Mouse (Mus musculus) cerebral cortex, adult 2 months (tissue): ENCODE results near the gene Serp1.

Experiments
- WGBS: fragments of 180-500 bp; shearing (Covaris S2); methylation state at CpG from one replicate; pipeline ENCODE4 v1.1.7; 2018; 5-methylcytosine and 5-hydroxymethylcytosine counted together

Gene Serp1

DNA sequence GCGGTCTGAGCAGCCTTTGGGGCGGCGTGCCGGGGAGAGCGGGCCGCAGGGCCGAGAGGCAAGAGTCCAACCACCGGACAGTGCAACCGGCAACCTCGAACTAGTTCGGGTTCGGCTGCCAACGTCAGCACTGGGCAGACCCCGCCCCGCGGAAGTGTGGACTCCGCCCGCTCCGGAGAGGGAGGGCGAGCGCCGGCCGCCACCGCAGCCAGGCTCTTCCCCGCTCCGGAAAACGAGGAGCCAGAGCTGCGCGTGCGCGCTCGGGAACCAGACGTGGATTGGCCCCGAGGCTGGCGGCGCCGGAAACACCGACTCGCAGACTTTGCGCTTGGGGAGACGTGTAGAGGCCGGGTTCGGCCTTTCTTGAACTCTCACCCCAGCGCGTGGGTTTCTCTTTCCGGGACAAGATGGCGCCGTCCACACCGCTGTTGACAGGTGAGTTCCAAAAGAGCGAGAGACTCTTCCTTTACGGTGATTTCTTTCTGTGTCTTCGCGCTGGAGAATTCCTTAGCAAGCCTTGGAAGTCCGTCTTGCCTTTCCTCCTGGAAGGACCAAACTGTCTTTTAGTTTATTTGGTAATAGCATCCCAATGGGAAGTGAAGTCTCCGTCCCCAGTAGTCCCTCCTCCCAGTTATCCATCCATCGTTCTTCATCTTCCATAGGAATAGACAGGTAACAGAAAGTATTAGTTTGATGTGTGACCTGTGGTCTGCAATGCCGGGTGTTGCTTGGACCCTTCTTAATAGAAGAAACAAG is at the start of gene Serp1, which contains the start of gene Eif2a:
Gene Serp1 (minus strand): TSS at position 241 of the 756 bp plus-strand sequence.
Gene Eif2a (plus strand): TSS at position 170 of the 756 bp plus-strand sequence.
- WGBS, result under 1% methylated on average over 57 of the region's 57 CpGs

DNA sequence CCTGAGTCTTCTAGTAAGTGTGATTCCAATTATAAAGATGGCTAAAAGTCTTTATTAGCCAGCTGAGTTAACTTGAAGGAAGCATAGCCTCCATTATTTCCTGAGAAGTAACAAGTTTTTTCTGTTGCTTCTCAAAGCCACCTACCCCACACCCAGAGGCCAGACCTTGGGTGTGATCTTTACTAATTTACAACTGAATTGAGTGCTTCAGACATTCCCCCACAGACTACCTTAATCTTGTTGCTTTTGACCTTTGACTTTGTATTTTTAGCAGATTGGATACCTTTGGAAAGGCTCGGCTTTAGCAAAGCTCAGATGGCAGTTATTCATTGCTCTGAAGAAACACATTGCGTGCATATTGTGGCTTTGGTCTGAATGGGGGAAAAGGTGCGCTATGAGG is 45.1 kb upstream of the Serp1 start:
- WGBS, result 98% methylated on average over 3 of the region's 3 CpGs

DNA sequence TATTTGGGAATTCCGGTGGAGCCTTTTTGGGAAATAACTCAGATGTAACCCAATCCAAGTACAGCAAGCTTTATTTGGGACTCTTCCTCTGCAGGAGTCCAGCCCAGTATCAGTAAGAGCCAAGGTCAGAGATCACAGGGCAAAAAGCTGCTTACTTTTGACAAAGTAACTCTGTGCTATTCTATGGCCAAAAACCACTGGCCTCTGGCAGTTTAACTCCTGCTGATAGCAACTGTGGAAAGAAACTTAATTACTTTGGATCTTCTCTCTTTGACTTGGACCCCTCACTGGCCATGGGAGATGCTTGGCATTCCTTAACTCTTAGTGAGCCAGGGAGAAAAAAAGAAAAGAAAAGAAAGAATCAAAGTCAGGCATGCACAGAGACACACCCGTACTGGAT is 35.7 kb upstream of the Serp1 start:
- 56% methylated on average over 2 of the region's 2 CpGs for WGBS

DNA sequence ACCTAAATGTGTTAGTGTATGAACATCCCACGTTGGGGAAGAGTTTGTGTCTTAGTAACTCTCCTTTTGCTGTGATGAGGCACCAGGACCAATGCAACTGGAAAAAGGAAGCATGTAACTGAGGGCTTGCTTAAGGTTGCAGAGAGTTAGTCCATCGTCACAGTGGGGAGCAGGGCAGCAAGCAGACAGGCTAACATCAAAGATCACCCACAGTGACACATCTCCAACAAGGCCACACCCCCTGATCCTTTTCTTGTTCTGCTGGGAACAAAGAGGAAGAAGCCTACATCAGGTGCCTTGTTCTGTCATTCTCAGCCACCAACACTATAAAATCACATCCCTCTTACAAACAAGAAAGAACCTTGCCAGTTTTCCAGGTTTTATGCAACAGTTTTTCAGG is 34.2 kb upstream of the Serp1 start:
- WGBS, result 57% methylated on average over 2 of the region's 2 CpGs

DNA sequence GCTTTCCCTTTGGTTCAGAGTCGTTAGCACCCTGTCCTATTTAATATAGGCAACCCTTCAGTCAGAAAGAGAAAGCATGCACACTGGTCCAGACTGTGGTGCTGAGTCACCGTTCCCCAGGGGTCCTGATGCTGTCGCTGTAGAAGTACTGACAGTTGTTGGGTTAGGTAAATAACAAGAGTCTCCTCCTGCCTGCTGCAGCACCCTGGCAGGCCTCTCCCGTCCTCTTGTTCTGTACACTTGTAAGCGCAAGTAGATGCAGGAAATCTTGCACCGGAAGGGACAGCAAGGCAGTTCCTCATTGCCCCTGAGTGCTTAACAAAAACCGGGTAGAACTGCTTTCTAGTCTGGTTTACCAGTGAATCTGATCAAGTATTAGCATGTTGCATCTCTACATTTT is 31.0 kb upstream of the Serp1 start:
- 75% methylated on average over 7 of the region's 7 CpGs for WGBS

DNA sequence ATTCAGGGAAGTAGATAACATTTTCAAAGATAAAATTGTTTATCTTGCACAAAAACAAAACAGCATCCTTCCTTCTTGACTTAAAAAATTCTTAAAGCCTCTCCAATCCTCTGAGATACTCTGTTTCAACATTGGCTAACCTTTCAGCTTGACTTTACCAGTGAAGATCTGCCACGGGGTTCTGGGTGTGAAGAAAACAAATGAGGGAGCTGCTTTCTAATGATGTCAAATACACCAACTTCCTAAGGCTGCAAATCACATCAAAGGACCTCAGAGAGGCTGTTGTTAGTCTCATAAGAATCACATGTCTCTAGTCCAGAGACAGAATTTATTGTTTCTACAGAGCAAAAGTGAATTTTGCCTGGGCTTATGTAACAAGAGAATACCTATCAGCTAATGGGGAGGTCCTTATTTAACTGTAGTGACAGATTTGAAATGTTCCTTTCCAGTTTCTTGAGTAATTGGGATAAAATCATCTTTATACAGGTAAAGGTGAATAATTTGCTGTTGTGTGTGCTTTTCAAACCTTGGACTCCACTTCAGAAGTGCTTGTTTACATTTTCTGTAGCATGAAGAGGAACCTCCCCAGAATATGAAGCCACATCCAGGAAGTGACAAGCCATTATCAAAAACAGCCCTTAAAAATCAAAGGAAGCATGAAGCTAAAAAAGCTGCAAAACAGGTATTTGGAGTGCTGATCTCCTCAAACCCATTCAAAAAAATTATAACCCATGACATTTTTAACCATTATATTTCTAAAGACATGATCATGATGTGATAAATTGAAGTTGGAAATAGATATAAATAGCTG is 26.5 kb upstream of the Serp1 start:
- 78% methylated on average over 1 of the region's 1 CpGs for WGBS

DNA sequence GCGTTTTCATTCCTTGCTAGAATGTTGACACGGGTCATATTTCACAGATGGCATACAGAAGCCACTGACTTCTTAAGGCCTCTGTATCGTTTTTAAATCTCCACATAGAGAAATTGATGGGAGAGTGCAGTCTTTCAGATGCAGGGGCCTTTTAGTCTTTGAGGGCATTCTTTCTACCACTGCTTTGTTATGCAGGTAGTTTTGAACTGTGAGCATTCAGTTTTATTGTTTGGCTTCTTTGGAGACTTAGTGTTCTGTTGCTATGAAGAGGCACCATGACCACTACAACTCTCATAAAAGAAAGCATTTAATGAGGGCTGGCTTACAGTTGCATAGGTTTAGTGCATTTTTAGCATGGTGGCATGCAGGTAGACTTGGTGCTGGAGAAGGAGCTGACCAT is 10.9 kb upstream of the Serp1 start:
- 95% methylated on average over 3 of the region's 3 CpGs for WGBS

DNA sequence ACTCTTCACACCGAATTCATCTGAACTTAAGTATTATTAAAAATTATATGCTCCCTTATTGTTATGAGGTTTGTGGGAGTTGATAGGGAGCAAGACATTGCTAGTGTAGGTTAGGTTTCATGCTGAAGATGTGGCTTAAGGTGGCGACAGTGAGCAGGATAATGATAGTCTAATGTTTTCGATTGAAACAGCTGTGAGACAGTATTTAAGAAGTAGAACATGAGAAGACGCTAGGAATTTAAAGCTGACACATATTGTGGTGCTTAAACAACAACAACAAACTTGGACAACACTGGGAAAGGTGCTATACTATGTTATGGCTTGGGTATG is 681 bp upstream of the Serp1 start:
- WGBS, result under 1% methylated on average over 4 of the region's 4 CpGs

DNA sequence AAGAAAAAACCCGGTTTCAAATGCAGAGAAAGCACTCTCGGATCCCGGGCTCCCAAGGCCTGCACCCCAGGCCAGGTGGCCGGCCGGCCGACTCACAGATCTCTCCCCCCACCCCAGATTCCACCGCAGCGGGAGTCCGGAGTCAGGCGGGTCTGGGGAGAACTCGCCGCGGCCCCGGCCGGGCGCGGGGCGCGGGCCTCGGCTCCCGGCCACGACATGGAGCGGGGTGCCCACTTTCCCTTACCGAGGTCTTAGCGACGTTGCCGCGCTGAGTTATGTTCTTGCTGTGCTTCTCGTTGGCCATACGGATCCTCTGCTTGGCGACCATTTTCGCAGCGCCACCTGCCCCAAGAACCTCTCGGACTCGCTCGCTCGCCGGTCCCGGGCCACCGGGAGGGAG is 526 bp downstream of the Serp1 start:
- WGBS, result under 1% methylated on average over 40 of the region's 40 CpGs

DNA sequence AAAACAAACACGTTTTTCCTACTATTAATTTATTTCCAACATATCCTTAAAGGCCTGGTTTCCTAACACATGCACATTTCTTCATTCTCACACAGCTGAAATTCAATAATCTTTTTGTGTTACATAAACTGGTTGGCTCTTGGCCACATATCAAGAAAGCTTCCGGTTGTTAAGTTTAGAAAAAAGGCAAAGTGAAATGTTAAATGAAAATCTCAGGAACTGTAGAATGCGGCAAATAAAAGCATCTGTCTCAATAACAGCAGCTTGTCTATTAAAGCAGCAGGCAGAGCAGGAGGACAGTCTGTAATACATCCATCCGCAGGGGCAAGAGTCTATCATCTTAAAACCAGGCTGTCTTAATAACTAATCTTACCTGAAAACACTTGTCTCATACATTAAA is 1.4 kb downstream of the Serp1 start:
- WGBS, result 29% methylated on average over 4 of the region's 4 CpGs

DNA sequence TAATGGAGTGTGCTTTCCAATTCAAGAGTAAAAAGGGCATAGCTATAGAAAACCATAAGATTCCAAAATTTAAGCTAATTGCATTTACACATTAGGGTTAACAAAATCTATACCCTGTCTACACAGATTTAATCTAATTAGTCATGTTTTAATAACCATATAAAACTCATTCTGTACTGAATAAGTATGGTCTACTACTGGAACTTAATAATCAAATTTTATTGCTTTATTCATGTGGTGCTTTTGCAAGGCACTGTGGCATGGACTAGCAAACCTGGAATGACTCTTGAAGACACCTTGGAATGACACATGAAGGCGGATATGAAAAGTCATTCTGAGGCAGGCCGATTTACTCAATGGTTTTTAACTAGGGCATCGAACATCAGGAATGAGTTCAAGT is 2.3 kb downstream of the Serp1 start:
- 96% methylated on average over 3 of the region's 3 CpGs for WGBS

DNA sequence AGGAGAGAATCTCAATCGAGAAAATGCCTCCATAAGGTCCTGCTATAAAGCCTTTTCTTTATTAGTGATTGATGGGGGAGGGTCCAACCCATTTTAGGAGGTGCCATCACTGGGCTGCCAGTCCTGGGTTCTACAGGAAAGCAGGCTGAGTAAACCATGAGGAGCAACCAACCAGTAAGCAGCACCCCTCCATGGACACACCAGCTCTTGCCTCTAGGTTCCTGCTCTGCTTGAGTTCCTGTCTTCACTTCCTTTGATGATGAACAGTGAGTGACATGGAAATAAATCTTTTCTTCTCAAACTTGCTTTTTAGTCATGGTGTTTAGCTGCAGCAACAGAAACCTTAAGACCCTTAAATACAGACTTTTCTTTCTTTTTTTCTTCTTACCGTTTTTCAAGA is 4.3 kb downstream of the Serp1 start:
- WGBS, result 81% methylated on average over 2 of the region's 2 CpGs

DNA sequence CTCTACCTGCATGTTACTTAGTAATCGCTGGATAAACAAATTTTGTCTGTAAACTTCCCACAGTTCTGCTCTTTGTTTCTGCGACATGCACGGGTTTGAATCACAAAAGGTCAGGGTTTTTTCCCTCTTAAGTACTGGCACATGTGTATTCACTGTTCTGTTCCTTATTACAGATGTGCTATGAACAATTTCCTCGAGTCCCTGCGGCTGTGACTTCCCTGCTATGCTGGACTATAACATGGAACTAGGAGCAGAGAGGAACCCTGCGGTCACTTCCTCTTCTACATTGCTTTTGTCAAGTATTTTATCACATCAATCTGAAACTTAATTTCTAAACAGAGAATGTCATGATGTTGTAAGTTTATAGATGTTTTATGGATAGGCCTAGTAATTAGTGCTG is 5.4 kb downstream of the Serp1 start:
- WGBS, result 81% methylated on average over 6 of the region's 6 CpGs

DNA sequence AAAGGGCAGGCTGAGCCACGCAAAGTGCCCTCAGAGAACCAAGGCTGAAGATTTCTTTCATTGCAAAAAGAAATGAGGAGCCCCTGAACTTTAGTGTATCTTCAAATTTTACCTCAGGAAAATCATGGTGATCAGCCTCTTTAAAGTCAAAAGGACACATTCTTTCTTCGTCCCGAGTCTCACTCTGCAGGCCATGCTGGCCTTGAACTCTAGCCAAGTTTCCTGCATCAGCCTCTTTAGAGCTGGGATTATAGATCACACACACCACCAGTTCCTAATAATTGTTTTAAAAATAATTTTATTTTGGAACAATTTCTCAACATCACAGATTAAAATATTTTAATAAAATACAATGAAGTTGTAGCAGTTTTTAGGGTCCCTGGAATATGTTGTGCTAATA is 6.2 kb downstream of the Serp1 start:
- WGBS, result 57% methylated on average over 3 of the region's 3 CpGs

DNA sequence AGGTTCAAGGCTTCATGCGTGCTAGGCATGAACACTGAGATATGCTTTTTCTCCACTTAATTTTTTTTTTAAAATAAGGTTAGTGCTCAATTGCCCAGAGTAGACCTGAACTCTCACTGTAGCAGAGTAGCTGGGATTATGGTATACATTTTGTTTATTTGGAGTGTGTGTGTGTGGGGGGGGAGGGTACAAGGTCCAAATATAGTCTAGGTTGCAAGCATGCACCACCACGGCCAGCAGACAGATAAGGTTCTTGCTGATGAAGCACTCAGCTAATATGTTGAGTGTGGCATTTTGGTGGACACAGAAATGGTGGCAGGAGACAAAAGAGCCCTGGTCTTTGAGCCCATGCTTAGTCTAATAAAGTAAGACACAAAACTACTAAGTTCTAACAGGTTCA is 6.7 kb downstream of the Serp1 start:
- WGBS, result 82% methylated on average over 2 of the region's 2 CpGs

DNA sequence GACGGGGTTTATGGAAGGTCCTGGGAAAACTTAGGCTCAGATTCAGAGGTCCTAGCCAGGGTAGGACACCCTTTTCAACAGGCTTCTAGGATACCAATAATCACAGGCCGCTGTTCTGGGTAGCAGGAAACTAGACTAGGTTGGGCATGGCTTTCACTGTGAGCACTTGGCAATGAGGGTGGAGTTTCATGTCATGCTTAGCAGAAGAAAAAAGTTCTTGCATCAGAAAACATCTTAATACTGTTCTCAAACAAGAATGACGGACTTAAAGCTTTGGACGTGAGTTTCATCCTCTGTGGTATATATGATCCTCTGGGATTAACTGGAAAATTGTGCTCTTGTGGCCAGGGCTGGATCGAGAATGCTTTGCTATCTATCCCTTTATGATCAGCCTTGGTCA is 7.9 kb downstream of the Serp1 start:
- 87% methylated on average over 5 of the region's 5 CpGs for WGBS

DNA sequence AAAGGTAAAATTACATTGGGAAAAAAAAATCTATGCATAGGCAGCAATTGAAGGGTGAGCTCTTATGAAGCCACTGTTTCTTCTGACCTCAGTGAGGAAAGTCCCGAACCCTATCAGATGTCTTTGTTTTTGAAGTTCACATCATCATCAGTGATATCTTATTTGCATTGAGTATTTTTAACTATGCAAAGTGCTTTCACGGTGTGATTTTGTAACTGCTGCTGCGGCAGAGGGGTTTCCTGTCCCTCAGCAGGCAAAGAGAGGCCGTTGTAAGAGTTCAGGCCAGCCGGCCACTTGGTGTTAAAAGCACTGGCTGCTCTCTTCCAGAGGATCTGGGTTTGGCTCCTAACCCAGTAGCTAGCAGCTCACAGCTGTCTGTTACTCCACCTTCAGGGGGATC is 8.4 kb downstream of the Serp1 start:
- WGBS, result 73% methylated on average over 5 of the region's 5 CpGs

DNA sequence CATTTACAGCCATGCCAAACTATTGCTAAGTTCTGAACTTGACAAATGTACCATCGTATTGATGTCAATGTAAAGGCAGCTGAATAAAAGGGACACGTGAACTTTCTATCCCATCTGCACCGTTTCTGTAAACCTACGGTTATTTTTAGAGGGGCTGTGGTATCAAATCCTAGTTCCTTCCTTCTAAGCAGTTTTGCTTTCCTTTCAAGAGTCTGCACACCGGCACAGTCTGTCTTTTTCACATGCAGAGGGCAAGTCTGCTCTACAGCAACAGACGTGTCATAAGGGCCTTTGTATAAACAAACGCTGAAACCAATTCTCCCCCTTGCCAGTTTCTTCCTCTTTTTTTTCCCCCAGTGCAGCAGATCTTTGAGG is 9.1 kb downstream of the Serp1 start:
- WGBS, result 59% methylated on average over 7 of the region's 7 CpGs

DNA sequence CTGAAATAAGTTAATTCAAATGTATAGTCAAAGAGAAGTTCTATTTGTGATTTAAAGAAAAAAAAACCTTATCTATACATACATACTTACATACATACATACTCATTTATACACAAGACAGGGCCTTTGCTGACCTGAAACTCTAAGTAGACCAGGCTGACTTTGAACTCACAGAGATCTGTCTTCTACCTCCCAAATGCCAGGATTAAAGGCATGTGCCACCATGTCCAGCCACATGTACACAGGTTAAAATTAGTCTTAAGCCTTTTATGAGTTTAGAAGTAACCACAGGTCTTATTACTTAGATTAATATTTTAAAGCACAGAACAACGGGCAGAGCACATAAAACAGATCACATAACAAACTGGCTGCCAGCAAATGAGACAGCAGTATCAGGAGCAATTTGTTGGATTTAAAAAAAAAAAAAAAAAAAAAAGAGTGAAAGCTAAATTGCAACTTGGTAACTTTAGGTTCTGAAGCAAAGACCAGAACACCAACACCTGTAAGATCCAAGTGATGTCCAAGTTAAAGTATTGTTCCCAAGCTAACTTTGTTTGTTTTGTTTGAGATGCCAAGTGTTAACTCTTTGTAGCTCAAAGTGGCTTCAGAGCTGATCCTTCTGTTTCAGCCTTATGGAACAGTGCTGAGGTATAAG is 9.6 kb downstream of the Serp1 start:
- 80% methylated on average over 1 of the region's 1 CpGs for WGBS

DNA sequence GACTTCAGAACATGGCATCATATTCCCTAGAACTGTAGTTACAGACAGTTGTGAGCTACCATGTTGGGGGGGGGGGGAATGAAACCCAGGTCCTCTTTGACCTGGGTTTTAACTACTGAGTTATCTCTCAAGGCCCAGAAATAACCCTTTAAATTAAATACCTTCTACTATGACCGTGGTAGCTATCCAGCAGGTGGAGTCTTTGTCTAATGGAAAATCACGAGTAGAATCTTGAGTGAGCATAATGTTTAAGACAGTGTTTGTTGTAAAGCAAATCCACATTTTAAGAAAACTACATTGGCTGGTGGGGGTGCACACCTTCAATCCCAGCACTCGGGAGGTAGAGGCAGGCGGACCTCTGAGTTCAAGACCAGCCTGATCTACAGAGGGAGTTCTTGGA is 12.2 kb downstream of the Serp1 start:
- 85% methylated on average over 4 of the region's 4 CpGs for WGBS

DNA sequence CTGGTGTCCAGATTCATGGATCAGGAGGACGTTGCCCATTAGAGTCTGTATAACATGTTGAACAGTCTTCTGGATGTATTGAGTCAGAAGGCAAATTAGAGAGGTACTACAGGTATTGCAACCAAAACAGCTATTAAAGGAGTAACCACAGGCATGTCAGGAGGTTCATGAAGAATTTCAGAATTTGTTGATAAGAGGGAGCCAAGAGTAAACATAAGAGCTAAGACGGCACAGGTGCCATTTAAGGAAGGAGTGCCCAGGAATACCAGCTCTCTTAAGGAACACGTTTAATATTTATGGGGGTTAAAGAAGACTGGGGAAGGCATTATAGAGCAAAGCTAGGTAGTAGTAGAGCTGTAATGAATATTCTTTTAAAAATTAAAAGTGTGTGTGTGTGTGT is 13.0 kb downstream of the Serp1 start:
- 82% methylated on average over 3 of the region's 3 CpGs for WGBS

DNA sequence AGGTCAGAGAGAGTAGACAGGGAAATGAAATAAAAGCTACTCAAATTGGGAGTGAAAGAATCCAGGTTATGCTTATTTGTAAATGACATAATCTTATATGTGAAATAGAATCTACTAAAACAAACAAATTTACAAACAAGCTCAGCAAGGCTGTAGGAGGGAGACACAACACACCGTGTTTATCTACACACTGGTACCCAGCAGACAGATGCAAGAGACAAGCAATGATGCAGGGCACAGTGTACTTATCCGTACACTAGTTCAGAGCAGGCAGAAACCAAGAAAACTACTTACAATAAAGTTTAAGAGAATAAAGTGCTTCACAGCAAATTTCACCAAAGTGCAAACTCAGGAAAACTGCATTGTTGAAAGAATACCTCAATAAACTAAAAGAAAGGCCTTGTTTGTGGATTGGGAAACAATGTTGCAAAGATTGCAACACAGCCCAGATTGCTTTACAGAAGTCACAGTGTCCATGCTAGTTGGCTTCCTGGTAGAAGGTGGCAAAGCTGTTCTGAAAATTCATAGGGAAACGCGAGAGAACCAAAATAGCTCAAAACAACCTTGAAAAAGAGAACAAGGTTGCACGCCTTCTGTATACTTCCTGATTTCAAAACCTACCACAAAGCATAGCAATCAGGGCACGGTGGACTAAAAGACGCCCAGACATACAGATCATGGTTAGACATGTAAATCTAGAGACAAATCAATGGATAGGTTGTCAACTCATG is 17.5 kb downstream of the Serp1 start:
- 81% methylated on average over 7 of the region's 7 CpGs for WGBS
